Mouse (Mus musculus): Measurements from ENCODE around the gene Msh3.

The Msh3 gene

DNA sequence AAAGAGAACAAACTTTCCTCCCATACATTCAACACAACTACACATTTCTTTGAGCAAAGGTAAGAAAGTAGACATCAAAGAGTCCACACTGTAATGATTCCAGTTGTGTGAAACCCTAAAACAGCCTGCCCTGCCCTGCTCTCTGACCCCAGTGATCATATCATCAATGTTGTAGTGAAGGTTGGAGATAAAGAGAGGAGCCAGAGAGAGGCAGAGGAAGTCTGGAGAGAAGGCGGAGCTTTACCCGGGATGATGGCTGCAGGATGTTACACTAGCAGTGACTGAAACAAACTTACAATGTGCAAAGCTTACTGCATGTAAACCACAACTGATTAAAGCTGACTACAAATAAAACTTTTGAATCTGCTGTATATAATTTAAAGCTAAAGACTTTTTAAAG is 26.8 kb downstream of the Msh3 start:
- DNase-seq: no peak

DNA sequence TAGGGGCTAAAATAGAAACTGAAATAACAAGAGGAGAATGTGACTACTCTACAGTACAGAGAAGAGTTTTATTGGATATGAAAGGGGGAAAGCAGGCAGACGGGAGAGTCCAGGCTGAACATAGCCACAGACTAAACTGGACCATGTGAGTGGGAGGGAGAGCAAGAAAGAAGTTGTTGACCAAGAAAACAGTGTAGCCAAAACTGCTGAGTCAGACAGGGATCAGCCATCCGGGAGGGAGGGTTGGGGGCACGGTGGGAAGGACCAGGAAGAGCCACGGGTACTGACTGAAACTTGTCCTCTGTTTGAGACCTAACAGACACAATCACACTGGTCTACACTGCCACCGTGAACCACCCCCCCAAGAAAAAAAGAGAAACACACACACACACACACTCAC is 28.8 kb downstream of the Msh3 start:
- no peak for DNase-seq

DNA sequence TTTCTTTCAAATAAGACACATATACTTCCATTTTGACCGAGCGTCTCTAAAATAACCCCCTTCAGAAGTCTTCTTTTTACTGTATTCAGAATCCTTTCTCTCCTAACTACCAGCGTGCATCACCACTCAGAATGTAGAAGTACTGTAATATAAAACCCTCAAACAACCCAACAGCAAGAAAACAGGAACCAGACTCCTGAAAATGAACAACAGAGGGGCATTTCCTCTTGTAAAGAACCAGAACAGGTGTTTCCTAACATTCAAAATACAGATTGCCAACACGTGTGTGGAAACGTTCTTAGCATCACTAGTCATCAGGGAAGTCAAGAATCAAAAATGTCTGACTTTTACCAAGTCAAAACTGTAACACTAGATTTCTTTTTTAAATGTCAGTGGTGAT is 34.0 kb downstream of the Msh3 start:
- DNase-seq: no peak

DNA sequence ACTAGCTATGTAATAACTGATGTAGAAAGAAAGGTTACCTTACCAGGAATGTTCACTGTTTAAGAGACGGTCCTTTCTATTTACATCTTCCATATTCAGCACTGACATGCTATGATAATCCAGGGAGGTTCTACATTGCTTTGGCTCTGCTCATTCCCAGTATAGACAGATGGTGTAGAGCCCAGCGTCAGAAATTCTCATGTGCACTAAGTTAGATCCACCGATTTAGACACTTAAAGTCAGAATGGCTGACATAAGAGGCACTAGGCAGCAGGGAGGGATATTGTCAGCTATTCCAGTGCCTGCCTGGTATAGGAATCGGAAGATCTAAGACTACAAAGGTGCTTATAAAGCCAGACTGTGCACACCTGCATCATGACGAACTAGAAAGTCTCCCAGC is 40.2 kb downstream of the Msh3 start:
- no peak for DNase-seq

DNA sequence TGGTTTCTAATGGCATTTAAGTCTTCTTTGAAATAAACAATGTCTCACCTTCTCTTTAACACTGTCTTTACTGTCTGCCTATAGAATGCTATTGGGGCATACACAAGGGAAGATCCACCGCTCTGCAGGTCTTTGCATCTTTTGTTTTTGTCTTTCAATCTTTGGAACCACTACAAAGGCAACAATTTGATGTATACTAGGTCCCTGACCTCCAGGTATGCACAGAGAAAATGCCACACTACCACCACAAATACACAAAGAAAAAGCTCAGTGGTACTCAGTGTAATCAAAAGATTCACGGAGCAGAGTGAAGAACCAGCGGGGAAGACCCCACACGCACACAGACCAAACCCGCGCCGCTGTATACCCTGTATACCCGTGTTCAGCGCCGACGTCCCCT is 49.1 kb downstream of the Msh3 start, which contains the start of gene Gm20379:
TSS of gene Gm20379 (plus strand) at position 301 of the 400 bp plus-strand sequence.
- no peak for DNase-seq

DNA sequence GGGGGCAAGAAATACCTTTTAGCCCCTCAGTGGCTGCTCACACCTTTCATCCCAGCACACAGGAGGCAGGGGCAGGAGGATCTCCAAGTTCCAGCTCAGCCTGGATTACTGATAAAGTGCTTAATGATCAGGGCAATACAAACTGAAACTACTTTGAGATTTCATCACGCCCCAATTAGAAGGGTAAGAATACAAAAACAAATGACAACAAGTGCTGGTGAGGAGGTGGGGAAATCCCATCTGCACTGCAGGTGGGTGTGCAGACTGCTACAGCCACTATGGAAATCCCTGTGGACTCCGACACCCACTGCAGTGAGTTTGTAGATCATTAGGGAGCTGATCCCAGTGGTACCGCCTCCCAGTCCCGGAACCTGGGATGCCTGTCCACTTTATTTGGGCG is 50.5 kb downstream of the Msh3 start:
- DNase-seq: no peak

DNA sequence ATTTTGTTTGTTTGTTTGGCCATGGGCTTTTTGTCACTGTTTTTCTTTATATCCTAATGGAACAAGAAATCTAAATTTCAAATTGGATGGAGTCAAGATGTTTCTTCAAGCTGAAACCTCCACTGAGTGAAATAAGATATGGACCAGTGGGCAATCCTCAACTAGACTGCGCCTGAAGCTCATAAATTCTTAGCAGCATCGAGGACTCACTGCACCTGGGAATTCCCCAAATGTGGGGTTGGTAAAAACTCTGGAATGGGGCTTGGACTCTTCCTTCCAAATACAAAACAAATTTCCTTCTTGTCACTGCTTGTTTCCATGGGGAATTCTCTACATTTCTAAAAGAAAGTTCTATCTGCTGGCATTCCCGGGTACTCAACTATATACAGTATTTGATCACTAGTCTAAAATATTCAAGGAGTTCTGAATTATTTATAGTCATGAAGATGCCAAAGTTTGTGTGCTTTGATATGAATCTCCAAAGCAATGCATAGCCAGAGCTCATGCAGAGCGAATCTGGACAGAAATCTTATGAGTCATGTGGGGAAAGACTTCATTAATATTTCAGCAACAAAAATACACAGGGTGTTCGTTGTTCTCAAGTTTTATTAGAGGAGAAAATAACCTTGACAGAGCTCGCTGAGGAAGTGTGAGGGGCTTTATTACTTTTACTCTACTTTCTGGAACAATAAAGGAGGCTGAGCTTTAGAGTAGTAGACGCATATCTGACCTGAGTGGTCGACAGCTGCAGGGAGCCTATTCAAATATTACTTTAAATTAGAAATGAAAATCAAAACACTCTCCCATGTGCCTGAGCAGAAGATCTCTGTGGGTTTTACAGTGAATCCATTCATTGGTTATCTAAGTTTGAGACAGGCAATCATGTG is 51.5 kb downstream of the Msh3 start:
- no peak for DNase-seq

DNA sequence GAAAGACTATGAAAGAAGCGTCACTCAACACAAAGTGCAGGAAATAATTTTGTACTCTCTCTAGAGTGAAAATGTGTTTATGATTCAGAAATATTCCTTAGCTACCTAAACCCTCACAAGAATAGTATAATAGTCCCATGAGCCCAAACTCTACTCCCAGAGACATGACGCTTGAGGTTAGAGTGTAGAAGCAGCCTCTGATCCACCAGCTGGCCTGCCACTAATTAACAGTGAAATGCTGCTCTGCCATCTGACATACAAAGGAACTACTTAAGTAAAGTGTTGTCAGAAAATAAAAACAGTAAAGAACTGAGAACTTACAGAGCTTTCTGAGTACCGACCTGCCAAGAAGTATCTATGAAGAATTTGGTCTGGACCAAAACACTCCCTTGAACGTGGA is 52.3 kb downstream of the Msh3 start:
- DNase-seq: no peak

DNA sequence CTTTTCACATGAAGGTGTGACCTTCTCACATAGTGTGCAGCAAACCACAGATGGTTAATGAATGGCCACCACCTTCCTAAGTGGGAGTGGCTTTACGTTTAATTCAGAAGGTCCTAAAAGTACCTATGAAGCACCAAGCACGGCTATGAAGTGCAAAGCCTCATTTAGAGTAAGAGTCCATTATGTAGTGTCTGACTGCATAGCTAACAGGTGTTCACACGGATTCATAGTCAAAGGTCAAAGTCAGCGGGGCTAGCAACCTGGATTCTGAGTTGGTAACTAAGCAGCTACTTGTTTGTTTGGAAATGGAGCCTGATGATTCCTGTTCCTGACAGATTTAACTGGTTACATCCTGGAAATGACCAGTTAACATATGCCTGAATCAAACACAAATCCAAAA is 53.0 kb downstream of the Msh3 start:
- no peak for DNase-seq

DNA sequence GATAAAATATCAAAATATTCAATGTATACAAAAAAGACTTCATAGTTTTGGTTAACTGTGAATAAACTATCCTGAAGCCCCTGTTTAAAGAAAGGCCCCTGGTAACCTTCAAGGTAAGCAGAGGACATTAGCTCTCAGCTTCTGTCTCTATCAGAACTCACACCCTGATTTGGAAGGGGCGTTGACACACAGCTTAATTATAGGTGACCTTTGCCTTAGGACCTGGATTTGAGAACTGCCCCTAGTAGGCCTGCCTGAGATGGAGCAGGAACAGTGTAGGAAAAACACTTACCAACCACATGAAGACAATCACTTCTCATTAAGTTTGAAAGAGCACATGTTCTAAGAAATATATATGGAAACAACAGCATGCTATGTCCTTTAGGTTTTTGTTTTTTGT is 55.3 kb downstream of the Msh3 start:
- DNase-seq: no peak

DNA sequence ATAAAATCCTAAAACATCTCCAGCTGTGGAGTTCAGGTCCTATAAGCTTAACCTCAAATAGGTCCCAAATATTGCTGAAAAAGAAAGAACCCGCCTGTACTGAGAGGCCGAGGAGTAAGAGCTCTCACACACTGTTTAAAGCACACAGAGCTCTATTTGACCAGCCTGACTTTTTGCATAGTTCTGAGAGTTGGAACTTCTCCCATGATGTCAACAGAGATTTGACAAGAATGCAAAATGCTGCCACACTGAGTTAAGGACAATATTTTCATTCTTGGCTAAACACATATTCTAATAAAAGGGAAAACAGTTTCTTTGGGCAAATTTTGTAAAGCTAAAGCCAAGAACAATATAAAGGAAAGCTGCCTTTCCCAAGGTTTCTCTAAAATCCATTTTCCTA is 57.8 kb downstream of the Msh3 start:
- DNase-seq: no peak

DNA sequence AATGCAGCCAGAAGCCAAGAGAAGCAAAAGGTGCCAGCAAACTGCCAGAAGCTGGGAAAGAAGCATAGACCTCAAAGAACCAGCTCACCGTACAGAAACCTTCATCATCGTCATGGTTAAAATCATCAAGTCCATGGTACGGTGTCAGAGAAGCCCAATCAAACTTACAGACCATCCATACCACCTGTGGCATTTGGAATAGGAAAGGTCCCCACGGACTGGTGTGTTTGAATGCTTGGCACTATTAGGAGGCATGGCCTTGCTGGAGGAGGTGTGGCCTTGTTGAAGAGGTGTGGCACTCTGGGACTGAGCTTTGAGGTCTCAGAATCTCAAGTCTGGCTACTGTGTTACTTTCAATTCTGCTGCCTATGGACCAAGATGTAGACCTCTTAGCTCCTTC is 58.3 kb downstream of the Msh3 start:
- DNase-seq: no peak

DNA sequence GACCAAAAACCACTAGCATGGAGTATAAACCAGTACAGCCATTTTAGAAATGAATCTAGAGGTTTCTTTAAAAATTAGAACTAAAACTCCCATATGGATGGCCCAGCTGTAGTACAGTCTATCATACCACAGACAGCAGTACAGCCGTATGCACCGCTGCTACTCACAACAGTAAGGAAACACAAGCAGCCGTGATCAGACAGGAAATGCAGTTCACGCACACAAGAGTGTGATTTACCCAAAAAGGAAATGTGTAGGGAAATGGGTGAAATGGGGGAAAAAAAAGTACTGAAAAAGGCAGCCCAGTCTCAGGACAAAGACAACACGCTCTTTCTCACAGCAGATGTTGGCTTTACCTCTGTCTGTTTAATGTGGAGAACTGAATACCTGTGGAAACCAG is 60.9 kb downstream of the Msh3 start:
- DNase-seq: no peak

DNA sequence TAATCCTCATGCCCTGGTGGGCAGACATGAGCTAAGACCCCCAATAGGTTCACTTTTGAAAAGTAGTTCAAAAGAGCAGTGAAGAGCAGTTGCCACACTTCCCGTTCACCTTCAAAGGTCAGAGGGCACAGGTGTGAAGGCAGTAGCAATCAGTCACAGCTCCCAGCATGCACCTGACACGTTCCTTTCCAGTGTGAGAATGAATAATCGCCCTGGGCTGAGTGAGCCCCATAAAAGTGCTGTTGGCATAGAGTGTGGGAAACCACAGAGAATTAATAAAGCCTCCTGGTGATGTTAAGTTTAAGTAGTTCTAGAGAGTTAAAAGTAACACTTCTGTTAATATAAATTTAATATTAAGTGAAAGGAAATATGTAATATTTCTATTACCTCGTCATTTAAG is 63.2 kb downstream of the Msh3 start:
- DNase-seq: no peak

DNA sequence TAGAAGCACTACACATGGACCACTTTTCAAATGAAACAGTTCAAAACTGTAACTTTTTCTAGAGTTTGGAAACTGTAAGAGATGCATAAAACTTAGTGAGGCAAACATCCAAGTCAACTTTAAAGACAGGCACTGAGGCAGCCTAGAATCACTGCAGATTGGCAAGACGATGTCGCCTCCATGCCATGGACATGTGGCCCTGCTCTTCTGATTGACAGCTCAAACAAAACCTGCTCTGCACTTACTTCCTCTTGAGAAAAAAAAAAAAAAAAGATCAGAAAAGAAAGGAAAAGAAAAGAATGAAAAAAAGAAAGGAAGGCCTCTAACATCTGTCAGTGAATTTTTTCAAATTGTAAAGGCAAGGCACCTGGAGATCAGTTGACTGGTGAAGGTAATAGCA is 77.8 kb downstream of the Msh3 start:
- no peak for DNase-seq

DNA sequence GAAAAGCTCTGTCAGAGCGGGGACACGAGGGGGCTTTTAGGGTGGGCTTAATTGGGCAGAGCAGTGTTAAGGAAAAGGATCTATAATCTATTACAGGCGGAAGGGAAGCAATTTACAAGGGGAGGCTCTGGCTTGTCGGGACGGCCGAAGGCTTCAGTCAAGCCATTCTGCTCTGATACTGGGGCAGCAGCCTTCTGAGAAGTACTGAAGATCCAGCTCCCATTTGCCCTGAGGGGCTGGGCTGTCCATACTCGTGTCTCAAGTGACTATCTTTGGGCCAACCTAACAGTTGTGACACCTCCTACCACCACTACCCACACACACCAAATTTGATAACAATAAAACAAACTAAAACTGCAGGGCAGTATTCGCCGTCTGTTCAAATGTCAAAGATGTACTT is 79.5 kb downstream of the Msh3 start:
- DNase-seq: no peak

DNA sequence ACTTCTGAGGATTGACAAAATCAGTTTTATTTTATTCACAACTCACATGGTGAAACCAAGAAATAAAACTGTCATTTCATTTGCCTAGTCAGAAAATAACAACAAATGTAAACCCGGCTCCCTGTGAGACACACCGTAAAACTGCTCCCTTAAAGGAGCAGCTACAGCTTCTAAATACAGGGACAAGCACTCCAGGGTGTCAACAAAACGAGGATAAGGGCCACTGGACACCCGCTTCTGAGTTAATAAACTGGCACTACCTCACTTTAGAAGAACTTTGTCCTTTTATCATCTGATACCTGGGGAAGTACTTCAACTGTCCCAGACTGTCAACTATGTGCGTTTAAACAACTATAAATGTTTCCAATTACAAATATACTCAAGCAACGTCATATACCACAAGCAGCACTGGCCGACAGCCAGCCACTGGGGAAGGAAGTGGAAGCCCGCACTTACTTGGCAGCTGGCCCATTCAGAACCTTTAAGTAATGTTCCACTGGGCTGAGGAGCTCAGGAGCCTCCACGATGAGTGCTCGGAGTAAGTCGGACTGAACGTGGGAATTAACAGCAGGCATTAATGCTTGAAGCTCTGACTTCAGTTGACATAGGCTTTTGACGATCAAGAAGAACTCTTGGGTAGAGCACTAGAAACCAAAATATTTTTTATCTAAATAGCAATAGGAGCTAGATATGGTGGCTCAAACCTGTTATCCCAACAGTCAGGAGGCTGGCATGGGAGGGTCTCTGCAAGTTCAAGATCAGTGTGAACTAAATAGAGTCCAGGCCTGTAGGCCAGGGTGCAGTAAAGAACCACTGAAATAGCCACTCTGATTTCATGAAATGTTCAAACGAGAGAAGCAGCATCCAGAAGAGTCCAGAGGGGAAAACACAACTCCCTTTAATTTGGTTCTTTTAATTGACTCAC is 80.3 kb downstream of the Msh3 start:
- no peak for DNase-seq

DNA sequence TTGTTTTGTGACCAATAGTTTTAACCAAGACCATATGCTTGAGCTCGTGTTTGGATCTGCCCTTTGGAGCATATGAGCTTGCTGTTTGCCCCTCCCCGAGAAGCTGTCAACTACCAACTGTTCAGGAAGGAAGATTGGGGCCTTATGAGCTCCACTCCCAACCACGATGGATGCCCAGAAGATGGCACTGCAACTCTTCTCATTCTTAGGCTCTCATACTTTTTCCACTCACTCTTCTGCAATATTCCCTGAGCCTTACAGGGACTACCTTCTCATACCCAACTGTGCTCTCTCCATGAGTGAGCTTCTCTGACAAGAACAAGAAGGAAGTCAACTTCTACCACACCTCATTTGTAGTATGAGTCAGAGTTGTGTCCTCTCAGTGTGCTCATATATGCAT is 87.7 kb downstream of the Msh3 start:
- no peak for DNase-seq

DNA sequence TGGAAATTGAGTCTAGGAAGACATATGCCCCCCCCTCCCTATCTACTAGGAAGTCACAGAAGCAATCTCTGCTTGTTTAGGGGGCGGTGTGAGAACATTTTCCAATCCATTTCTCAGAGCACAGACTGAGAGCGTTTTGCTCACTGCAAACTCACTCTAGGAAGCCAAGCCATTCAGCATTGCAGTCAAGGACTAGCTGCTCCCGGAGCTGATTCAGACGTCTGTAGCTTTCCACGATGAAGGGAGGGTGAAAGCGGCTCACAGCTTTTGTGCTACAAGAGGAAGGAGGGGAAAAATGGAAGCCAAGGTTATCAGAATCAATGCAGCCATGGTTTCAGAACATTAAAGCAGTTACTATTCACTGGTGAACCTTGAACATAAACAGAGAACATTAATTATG is 91.2 kb downstream of the Msh3 start:
- DNase-seq: no peak

DNA sequence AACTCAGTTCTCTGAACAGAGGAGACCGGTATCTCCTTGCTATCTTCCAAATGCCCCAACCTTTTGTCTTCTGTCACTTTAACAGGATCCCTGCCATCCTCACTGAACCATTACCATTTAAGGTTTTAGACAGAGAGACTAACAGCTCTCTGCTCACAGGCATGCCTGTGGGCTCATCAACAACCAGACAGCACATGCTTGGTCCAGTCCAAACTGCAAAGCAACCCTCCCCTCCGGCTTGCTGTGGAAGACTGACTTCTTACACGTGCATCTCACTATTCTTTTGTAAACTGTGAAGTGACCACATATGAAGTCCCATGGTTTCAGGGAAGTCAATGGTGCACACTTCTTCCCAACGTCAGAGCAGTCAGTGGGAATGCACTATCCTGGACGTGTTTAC is 93.5 kb downstream of the Msh3 start:
- DNase-seq: no peak

DNA sequence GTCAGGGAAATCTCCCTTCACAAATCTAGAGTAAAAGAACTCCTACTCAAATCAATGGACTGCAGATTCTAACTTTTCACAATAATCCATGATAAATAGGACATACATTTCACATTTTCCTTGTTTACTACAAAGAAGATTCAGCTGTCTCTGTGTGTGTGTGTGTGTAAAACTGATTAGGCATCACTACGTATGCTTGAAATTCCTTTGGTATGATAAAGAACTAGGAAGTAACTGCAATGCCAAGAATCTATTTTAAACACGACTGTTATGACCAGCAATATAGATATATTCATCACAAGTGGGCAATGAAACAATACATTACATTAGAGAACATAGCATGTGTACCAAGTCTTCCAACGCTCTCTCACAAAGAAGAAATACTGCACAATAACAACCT is 99.3 kb downstream of the Msh3 start:
- DNase-seq: no peak

DNA sequence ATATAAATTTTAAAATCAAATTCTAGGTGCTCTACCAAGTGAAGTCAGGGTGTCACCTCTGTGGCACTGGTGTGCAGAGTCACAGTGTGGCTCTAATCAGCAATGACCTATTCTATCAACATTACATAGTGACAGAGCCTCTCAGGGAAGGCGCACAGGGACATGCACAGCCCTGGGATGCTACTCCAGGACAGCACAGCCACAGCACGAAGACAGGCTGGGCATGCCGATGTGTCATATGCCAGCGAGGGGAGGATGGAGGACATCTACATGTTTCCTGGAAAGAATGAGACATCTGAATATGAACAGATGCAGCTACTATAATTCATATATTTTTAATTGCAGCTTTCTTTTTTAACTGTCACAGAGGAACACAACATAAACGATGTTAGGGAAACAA is 101.0 kb downstream of the Msh3 start:
- no peak for DNase-seq

DNA sequence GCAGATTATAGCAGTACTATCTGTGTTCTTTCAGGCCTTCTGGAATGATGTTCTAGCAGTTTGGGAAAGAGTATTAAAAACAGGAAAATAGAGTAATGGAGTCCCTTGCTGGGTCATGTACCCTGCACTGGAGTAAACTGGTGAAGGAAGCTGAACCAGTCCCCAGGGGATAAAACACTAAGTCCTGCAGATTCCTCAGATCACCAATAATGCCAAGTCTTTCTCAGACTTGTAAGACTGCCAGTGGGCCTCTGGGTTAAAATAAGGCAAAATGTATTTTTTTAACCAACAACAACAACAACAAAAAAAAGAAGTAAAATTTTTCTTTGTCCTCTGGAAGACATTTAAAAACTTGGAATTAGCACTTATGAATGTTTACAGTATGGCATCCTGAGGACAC is 102.5 kb downstream of the Msh3 start:
- DNase-seq: no peak

DNA sequence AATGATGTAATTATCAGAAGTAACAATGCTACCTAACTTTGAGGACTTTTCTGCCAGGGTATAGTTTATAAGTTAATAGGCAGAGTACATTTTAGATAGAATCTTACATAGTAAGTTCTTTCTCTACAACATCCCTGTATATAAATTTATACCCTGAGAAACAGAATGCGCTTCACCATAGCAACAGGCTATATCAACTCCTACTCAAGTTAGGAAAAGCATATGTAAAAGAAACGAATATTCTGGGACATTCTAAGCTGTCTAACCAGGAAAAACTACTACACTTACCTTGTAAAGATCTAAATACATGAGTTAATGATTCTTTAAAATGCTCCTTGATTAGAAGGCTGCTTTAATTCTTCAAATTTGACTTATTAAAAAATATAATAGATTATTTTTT is 107.2 kb downstream of the Msh3 start:
- DNase-seq: no peak

Measured in retina, postnatal 1 day (tissue).